Mouse (Mus musculus): ENCODE data around the gene Ltk. TPM values are rescaled to one million over a fixed set of nuclear protein-coding genes. Genes with fewer than 3 reads are reported as not detected.
"Not testable (repeated sequence)": the region's sequence is repeated elsewhere in the genome, so short reads cannot be mapped to it uniquely, and the experiment has no call there.

Ltk gene
- total RNA-seq, 2 experiments from 2014 or later, result 0.79 to 0.86 TPM

DNA sequence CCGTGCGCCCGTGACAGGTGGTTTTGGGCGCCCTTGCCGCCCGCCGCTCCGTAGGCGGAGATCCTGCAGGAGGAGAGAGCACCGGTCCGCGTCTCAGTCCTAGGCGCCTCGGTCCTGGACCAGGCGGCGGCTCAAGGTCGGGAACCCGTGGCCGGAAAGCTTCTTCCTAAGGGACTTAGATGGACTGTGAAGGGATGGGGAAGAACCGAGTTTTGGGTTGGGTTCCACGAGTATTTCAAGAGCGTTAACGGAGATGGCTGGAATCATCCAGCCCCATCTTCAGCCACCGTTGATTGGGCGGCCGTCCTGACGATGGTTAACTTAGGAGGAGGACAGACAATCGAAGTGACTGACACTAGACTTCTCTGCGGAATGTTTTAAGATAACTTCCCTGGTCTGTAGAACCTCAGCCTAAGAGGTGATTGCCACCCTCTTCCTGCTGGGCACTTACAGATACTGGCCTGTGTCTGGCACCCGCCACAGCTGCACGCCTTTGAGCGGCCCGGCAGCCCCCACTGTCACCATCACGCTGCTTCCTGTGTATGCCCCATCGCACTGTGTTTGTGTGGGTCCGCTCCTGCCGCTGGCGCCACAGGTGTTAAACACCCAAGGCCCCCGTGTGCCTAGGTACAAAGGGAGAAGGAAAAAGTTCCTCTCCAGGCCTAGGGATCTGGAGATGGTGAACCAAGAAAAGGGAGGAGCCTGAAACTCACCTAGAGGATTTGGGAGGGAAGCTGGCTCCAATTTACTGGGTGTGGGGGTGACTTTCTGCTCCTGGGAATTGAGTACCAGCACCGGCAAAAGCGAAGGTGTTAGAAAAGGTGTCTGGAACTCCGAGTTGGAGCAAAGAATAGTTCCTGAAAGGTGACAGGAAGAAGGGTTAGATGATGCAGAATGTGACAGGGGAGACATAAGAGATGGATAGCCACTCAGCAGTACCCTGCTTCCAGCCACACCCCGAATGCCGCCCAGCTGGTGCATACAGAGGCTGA, 1.1 kb downstream of the Ltk start:
- no peak for DNase-seq

DNA sequence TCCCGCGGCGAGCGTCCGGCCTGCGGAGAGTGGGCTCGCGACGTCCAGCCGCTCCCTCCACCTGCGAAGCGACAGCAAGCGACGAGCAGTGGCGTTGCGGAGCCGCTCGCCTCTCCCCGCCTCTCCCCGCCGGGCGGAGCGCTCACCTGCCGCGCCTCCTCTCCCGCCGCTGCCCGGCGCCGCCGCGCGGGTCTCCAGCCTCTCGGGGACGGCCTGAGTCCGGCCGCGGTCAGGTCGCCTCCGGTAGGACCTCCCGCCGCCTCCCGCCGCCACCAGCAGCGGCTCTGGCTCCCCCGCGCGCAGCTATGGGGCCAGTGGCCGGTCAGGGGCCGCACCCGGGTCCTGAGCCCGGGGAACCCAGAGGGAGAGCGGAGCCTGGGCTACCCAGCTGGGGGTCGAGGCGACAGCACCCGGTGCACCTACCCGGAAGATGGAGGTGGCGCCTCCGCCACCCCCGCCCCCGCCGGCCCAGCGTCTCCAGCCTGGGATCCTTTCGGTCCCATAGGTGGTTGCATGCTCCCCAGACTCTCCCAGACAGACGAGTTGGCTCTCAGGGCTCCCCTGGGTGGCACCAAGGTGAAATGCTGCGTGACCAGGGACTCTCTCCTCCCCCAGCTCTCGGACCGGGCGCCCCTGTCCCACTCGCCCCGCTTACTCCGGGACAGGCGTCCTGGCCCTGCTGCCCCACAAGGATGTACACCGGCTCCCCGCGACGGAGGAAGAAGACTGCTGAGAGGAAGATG, 2.0 kb downstream of the Ltk start:
- DNase-seq, result peak; percentile 46 to 59

DNA sequence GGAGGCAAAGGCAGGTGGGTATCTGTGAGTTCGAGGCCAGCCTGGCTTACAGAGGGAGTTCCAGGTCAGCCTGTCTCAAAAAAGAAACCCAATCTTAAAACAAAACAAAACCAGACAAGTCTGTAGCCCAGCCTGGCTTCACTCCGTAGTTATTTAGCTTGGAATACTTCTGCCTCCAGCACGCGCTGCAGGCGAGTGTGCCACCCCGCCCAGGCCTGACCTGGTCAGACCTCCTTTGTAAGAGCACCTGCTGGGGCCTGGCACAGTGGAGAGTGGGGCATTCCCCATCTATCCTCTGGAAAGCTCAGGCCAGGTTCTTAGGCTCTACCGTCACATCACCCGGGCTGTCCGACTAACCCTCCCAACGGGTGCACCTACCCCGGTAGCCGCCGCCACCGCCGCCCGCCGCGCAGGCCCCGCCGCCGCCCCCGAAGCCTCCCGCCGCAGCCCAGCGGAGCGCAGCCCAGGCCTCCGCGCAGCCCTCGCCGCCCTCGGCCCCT, 2.6 kb downstream of the Ltk start:
- no peak for DNase-seq

DNA sequence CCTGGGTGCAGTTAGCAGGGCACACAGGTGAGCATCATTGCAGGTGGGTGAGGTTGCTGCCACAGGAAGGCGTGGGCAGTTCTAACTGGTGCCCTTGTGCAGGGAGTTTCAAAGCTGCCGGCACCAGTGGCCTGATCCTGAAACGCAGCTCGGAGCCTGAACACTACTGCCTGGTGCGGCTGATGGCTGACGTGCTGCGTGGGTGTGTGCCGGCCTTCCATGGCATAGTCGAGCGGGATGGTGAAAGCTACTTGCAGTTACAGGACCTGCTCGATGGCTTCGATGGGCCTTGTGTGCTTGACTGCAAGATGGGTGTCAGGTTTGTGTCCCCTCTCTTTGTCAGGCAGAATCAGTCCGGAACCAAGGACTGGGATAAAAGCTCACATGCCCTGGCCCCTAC, 11.0 kb downstream of the Ltk start:
- DNase-seq, result no peak

DNA sequence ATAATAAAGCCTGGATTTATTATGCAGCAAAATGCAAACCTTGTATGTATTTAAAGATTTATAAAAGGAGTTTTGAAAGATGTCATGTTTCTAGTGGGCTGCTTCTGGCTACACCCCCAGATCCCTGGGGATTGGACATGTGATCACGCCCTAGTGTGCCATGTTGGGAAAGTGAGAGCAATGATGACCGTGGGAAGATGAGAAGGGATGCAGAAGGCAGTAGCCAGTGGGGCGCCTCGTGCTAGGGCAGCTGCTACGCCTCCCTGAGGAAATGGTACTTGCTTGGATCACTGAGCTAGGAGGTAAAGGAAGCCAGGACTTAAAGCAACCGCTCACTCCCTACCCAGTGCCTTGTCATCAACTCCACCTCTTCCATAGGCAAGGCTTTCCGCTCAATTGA, 12.7 kb downstream of the Ltk start:
- no peak for DNase-seq

DNA sequence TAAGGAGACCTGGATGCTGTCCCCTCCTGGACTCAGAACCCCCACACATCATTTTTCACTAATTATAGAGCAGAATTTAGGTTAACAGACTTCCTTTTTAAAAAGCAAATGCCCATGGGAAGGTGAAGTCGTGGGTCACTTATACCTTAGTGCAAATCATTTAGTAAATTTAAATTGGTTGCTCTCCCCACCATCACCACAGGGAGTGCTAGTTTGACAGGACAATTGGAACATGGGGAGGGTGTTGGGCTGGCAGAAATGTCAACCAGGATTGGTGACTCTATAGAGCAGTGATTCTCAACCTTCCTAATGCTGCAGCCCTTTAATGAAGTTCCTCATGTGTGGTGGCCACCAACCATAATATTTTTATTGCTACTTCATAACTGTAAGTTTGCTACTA, 14.9 kb downstream of the Ltk start:
- peak in 1 of 2 experiments; percentile 45 for DNase-seq

DNA sequence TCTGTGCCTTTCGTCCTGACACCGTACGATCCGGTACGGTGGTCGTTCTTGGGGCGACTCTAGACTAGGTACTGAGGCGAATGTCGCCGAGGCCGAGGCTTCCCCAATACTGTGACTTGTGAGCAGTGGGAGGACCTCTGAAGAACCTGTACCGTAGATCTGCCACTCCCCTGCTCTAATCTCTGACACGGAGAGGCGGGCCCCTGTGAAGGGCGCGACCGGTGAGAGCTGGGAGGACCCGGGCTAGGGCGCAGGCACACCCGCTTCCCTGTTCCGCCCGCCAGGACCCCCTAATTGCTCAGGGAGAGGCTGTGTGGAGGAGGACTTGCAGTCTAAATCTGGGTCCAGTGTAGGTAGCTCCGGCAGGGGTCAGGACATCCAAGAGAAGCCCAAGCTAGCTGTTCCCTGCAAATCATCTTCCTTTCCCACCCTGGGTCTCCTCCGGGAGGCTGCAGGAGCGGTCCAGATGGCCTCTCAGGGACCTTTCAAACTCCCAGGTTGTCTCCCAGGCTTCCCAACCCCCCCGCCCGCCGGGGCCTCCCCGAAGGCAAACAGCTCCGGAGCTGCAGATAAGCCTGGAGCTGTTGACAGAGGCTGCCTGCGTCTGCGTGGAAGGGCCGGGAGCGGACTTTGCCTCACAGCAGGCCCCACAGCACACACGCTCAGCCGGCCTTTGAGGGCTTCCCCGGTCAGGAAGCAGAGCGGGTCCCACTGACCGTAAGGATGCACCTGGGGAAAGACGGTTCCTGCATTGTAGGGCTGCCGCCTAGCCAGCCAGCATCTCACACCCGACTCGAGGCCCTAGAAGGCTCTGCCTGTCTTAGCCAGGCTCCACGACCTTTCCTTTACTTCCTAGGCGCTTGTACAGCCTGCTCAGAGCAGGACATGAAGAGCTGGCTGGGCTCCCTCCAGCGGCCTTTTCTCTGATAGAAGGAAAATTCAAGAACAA, 15.8 kb downstream of the Ltk start:
- DNase-seq, result peak in 1 of 2 experiments; percentile 33

DNA sequence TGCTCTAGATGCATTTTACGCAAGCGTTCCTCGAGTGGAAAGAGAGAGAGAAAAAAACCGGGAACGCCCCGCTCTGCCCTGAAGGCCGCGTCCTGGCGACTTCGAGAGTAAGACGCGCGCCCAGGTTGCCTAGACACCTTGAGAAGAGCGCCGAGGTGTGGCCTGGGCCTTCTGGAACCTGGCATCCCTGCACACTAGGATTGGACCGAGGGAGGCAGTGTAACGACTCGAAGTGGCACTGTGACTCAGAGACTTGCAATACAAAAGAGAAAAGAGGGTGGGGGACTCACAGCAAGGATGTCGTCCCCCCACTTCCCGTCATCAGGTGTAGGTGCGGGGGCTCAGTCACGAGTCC, 16.4 kb downstream of the Ltk start:
- no peak for DNase-seq

DNA sequence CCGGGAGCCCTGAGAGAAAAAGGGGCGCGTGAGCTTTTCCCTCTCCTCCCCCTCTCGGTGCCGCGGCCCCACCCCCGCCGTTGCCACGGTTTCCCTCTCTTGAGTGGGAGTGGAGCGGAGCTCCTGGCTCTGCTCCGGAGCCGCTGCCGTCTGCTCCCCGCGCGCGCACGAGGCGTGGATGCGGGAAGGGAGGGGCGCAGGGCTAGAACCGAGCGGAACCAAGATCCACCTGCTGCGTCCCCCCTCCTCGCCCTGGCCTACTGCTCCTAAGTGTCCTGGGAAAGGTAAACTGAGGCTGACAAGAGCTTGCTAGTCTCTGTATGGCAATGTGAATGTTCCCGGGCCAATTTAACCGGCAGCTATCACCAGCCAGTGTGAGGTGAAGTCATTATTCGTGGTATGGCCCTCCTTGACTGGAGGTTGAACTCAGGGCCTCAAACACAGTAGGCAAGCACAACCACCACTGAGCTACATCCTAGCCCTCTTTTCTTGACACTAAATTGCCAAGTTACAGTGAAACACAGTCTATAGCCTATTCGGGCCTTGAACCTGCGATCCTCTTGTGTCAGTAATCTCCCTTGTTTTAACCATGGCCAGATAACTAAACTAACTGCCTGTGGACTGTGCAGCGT, 16.9 kb downstream of the Ltk start:
- DNase-seq, result peak in 1 of 2 experiments; percentile 16

DNA sequence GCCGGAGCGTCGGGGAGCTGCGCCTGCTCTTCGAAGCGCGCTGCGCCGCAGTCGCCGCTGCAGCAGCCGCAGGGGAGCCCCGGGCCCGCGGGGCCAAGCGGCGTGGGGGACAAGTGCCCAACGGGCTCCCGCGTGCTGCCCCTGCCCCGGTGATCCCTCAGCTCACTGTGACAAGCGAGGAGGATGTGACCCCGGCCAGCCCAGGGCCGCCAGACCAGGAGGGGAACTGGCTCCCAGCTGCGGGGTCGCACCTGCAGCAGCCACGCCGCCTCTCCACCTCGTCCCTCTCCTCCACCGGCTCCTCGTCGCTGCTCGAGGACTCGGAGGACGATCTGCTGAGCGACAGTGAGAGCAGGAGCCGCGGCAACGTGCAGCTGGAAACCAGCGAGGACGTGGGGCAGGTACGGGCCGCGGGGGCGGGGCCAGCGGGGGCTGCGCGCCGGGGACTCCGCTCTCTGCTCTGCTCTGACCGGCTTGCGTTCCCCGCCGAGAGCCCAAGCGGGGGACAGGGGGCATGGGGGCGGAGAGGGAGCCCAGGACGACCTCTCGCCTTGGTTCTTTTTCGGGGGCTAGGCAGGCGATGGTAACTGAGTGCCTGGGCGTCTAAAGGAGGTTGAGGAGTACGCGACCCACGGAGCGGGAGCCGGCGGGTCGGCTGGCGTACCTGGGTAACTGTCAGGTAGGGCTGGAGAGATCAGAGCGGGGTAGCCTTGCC, 17.6 kb downstream of the Ltk start:
- peak; percentile 52 to 71 for DNase-seq

DNA sequence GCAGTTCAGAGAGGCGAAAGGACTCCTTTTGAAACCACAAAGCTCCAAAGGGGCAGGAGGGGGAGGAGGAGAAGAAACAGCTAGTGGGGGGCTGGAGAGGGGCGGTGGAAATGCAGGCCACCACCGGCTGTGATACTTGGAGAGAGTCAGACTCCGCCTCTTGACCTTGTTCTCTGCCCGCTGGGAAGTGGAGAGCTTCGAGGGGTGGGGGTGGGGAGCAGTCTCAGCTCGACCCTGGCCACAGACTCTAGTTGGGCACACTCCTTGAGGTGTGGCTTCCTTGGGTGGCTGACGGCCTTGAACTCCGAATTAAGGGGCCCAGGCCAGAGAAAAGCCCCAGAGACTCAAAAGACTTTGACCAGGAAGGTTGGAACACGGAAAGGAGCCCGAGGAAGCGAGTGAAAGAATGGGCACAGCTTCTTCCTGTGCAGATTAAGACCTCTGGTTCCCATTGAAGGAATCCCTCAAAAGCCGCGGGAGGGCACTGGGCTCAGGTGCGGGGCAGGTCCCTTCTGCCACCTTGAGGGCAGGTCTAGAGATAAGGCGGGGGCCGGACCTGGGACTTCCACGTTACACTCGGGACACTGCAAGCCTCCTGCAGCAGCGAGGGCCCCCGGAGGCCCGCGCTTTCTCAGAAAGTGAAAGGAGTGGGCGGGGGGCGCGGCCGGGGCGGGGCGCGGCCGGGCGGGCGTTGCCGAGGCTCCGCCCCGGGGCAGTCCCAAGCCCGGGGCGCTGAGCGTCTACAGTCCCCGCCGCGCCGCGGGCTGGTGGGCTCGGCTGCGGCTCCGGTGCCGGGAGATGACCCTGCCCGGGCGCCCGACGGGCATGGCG, 18.4 kb downstream of the Ltk start, which contains the start of gene Itpka:
TSS of gene Itpka (plus strand) at position 757 of the 831 bp plus-strand sequence.
- DNase-seq, result peak; percentile 63 to 82

DNA sequence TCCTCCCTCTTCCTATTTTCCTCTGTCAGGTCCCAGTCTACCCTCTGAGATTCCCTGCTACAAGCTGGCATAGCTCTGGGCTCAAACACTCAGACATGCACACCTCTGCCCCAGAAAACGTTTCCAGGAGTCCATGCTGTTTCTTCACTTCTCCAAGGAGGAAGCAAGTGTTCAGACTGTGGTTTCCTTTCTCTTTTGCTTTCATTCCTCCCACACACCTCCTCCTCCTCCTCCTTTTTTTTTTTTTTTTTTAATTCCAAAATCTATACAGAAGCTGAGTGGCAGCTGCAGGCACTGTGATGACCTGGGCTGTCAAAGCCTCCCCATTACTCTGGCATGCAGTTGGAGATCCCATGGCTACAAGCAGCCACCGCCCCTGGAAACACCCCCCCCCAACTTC, 19.7 kb downstream of the Ltk start:
- no peak for DNase-seq

DNA sequence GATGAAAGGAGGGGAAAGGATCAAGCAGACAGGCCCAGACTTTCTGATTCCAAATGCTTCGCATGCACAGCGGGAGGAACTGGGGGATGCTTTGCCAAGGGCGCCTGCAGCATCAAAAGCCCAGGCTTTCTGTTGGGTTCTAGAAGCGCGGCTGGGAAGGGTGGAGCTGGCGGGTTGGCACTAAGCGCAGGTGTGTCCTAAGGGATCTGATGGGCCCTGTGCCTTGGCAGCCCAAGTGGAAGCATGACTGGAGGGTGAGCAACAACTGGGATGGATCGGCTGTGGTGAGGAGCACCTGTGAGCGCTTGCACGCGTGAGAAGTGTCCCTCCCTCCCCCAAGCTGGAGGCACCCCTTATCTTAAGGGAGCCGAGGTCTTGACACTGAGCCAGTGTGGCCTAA, 23.1 kb downstream of the Ltk start:
- no peak for DNase-seq

DNA sequence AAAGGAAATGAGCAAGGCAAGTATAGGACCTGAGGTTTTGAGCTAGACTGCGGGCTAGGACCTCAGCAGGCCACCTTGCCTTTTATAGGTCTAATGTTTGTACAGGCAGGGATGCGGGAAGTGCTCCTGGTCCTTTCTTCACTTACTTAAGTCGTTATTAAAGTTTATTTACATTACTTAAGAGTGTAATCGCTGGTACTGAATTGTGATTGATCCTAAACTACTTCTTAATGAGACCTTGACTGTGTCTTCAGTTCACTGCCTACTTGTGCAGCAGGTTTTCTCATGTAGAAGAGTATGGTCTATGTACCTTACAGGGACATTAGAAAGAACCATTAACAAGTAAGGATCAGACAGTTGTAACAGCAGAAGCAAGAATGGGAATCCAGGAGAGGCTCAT, 29.5 kb downstream of the Ltk start:
- DNase-seq, result no peak

DNA sequence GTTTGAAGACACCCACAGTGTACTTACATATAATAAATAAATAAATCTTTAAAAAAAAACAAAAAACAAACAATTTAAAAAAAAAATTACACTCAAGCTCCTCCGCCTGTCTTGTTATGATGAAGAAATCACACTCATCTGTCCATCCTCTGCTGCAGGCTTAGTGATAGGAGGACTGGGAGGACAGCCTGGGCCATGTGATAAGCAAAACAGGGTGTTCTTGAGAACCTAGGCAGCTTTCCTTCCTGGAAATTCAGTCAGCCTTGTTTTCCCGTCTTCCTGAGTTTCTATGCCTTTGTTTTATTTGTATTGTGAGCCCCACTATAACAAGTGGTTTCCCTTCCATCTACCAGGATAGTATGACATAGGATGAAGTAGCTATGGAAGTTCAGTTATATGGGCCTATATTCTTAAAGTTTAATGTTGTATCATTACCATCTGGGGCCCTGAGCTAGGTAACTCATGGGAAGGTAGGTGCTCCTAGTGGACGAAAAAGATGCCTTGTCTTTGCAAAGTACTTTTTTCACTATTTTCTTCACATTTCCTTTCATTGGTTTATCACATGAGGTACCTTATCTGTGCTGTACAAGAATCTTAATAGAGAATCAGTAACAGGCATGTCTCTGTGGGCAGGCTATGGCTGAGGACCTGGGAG, 32.3 kb downstream of the Ltk start:
- no peak for DNase-seq

DNA sequence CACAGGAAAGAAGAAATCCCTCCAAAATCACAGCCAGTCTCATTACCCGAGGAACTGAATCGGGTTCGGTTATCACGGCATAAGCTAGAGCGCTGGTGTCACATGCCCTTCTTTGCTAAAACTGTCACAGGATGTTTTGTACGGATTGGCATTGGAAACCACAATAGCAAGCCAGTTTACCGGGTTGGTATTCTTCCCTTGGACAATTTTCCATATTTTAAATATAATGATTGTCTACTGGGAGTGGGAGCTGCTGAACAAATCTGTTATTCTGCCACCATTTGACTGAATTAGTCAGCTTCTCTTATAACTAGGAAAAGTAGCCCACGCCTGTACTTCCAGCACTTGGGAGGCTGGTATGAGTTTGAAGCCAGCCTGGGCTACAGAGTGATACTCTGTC, 39.2 kb downstream of the Ltk start:
- no peak for DNase-seq

DNA sequence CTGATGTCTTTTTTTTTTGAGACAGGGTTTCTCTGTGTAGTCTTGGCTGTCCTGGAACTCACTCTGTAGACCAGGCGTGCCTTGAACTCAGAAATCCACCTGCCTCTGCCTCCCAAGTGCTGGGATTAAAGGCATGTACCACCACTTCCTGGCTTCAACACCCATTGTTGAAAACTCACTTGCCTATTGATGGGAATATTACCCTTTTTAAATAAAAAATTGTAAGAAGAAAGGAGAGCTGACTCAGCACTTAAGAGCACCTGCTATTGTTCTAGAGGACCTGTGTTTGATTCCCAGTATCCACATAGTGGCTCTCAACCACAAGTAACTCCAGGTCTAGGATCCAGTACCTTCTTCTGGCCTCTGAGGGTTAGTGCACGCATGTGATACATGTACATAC, 44.4 kb downstream of the Ltk start:
- DNase-seq, result not testable (repeated sequence)

DNA sequence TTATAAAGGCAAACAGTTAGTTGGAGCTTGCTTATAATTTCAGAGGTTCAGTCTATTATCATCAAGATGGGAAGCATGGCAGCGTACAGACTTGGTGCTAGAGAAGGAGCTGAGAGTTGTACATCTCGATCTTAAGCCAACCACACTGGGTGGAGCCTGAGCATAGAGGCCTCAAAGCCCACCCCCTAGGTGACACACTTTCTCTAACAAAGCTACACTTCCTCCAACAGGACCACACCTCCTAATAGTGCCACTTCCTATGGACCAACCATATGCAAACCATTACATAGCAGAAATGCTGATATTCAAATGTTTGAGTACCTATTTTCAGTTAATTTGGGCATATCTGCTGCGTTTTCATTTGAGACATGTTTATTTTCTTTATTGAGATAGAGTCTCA, 50.2 kb downstream of the Ltk start:
- no peak for DNase-seq

DNA sequence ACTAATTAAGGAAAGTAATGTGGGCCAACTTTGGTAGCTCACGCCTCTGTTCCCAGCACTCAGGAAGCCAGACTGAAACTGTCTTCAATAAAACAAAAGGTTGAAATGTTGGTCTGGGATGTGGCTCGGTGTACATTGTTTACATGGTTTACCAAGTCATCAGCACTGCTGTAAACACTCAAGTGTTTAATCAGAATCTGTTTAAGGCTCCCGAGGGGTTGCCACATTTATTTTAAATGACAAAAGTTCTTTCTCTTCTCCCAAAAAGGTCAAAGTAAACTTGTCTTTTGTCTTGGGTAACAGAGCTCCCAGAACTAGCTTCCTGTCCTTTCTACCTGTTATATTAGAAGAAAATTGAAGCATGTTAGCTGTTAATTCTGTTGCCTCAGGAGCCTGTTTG, 52.6 kb downstream of the Ltk start:
- DNase-seq, result no peak

All from adrenal gland, postnatal 36 days (tissue).